Mouse (Mus musculus) WW6 (cell line): ENCODE results near the gene Kctd8.

Experiments used
- DNase-seq: peaks from one replicate; pipeline ENCODE4 v3.0.0-alpha.2; 2013; ENCODE audit warnings: low read depth, low spot score

Kctd8 gene

GRCm38 (mm10) chr5:69159897-69160509 is 181.5 kb downstream of the Kctd8 start:
- no peak for DNase-seq

DNA sequence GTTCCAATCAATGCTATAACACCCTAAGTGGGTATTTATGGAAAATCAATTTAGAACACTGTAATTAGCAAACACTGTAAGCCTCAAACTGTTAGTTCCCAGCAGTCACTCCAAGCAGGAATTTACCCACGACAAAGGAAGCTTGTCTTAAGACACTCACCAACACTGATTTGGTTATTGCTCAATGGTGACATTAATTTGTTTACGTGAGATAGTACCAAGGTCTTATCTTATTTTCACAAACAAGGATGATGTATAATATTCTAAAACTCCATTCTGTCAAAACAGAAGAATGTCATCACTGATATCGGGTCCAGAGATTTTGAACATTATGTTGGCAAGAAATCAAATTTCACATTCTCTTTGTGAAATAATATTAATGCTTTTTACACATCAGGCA is 185.0 kb downstream of the Kctd8 start:
- no peak for DNase-seq

DNA sequence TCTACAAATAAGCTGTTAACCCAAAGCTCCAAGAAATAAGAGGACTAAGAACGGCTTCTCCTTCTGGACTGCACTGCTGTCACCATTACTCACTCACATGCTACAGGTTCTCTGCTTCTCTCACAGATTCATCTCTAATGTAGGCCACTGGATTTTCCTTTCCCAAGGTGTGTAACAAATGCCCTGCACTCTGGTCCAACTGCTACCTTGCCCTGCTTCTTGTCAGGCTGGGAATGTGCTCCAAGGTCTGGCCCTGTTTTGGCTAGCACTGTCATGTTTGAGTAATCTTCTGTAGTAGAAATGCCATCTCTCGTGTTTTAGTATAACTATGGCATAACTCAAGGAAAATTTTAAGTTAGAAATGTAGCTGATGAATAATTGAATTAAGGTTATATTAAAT is 195.7 kb downstream of the Kctd8 start:
- no peak for DNase-seq

DNA sequence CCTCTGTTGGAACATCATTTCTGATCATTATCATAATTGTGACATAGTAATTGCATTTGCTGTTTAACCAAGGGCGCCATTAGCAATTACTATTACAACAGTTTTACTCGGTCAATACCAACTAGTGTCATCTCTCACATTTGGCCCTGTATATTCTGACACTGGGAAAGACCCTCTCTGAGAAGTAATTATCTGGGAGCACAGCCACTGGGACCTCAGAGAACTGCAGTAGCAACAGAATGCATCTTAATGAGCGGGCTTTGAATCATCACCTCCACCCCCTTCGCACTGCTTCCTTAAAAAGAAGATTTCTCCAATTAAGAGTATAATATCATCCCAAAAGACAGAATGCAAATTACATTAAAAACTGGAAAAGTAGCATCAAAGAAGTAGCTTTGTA is 200.4 kb downstream of the Kctd8 start:
- DNase-seq = no peak

GRCm38 (mm10) chr5:69108718-69109117 is 232.8 kb downstream of the Kctd8 start:
- DNase-seq = no peak

- no peak for DNase-seq
Measured at GRCm38 (mm10) chr5:69088912-69089311, 252.6 kb downstream of the Kctd8 start.
